Mouse (Mus musculus) brain, embryonic 14.5 days (tissue): ENCODE measurements at regions not wholly inside any gene's neighbourhood (a gene's known extent, or its start where the extent isn't known, plus 50 kb on each side); places are given as distances from the start of the nearest gene placed in this dataset.
"Not testable (repeated sequence)": the region's sequence is repeated elsewhere in the genome, so short reads cannot be mapped to it uniquely, and the experiment has no call there.

Experiments
- DNase-seq: peaks from one replicate; pipeline ENCODE4 v3.0.0-alpha.2; 2011; ENCODE audit warnings: low read depth
- CTCF ChIP-seq: fragments of 200-500 bp; IDR thresholded peaks from 2 replicates; pipeline ENCODE4 v1.5.1; 2012; ENCODE audit warnings: inconsistent platforms, mild to moderate bottlenecking, moderate library complexity, borderline replicate concordance; ENCODE audit not compliant: insufficient read depth, insufficient read length; ENCODE audit errors: extremely low read depth
- POLR2A ChIP-seq: fragments of 200-500 bp; IDR thresholded peaks from 2 replicates; pipeline ENCODE4 v1.6.1; 2012; ENCODE audit warnings: mild to moderate bottlenecking, inconsistent platforms, borderline replicate concordance; ENCODE audit not compliant: poor library complexity, insufficient read depth, insufficient read length, severe bottlenecking; ENCODE audit errors: extremely low read depth

DNA sequence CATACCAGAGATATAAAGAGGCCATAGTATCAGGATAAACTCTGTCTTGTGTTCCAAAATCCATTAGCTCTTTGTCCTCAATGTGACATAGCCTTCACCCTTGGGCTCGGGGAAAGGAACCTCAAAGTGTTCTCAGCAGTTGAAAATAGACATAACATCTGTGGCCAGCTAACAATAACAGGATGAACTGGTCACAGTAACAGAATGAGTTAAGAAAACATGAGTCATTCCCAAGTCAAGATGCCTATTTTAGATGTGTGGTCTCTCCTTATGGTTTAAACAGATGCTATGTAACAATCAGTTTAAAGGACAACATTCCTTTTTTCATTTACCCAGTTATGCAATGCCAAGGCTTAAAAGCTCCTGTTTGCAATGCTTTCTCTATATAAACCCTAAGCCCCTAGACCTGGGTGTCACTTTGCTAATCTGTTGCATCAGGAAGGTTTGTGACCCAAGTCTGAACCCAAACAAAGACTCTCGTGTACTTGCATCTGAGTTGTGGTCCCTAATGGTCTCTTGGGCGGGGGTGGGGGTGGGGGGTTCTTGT is 920.5 kb upstream of the Dsel start:
- no peak for DNase-seq
- TF ChIP-seq POLR2A (no peak), CTCF (no peak)

DNA sequence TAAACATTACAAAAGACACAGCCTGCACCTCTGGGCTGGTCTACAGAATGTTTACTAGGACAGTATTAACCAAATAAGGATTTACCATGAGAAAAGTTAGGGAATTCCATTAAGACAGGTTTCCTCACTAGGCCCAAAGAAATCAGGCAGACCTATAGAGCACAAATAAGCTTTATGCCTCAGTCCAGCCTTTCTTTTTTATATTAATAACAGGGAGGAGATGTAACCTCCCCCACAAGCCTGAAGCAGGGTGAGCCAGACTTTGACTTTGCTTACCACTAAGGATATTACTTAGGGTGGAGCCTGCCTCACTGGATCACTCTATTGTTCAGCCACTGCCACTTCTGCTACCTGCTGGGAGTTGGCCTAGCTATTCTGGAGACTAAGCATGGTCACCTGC is 915.1 kb upstream of the Dsel start:
- TF ChIP-seq POLR2A: no peak
- TF ChIP-seq CTCF: no peak

DNA sequence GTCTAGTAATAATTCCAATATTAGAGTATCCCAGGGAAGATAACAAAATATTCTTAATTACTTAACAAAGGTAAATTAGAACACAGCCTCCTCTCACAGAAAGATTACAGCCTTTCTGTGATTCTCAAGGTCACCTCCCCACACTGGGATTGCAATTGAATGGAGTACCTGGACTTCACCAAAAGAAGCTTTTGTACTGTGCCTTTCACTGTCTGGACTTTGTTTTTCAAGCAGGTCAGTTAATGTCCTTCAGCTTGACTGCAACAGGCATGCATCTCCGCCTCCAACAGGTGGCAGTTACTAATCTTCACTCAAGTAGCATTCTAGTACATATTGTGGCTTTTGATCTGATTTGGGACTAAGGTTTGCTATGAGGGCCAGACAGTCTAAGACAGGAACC is 913.8 kb upstream of the Dsel start:
- TF ChIP-seq CTCF (no peak), POLR2A (no peak)

More for the DNA sequence above, 915.1 kb upstream of the Dsel start:
- DNase-seq: no peak

DNA sequence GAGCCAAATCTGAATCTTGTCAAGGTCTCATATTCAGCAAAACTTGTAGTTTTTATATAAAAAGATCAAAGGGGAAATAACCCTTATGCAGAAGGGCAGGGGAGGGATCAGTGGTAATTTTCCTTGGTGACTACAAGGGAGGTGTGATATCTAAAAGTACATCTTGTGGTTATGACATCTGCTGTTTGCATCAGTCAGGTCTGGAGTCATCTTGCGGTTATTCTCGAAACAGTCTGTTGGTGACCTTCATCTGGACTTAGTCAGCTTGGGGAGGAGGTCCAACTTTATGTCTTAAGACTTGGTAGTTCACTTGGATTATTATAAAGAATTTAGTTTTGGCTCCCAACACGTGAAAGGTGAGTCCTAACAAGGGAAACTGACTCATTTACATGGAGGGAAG is 885.9 kb upstream of the Dsel start:
- not testable (repeated sequence) for DNase-seq

More for the DNA sequence above, 913.8 kb upstream of the Dsel start:
- DNase-seq: no peak

DNA sequence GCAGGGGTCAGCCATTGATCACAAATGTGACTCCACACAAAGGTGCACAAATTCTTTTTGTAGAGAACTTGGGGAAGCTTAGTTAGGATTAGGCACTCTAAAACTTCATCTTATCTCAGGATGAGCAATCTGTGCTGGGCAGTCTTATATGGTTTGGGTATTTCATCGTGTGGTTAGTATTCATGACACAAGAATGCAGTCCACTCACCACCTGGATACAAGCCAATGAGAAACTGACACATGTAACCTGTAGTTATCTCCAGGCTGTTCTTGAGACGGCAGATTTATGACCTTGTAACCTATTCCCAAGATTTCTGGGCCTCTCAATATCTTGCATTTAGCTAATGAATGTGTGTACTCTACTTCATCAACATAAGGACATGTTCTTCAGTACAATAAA is 883.8 kb upstream of the Dsel start:
- TF ChIP-seq POLR2A (no peak), CTCF (no peak)
- no peak for DNase-seq

DNA sequence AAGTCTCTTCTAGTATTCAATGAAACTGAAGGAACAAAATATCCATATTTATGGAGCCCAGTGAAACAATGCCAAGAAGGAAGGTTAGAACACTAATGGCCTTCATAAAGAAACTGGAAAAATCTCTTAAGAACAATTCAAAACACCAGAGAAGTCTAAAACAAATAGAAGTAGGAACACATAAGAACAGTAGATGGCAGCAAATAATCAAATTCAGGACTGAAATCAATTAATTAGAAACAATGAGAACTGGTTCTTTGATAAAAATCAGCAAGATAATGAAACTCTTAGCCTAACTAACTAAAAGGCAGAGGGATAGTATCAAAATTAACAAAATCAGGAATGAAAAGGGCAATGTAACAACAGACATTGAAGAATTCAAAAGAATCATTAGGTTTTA is 839.2 kb upstream of the Dsel start:
- TF ChIP-seq POLR2A: no peak
- no peak for TF ChIP-seq CTCF
- DNase-seq: peak; percentile 67

DNA sequence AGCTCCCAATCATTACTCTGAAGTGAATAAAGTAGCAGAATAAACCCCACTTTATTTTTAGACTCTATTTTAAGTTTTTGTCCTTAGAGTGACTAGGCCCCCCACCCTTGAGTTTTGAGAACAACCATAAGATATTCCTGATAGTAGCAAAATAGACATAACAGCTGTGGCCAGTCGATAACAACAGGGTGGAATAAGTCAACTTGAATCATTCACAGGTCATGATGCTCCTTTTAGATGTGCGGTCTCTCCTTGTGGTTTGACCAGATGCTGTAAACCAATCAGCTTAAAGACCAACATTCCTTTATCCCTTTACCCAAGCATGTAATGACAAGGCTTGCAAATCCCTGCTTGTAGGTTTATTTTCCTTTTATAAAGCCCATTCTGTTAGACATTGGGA is 794.2 kb upstream of the Dsel start:
- DNase-seq: no peak
- TF ChIP-seq CTCF: no peak
- TF ChIP-seq POLR2A: no peak

DNA sequence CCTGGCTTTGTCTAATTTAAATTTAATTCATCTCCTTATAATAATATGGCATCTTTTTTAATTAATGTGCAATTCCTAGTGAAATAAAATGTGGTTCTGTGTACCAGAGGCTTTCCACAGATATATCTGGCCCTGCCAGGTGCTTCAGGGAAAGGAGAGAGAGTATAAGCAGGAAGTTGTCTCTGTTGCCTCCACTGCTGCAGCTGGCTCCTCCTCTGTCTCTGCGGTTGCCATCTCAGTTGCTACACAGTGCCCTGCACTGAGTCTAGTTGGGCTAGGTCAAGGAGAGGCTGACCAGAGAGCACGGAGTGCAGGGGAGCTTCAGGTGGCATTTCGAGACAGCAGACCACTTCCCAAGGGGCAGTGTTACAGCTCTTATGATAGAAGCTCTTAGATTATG is 773.6 kb upstream of the Dsel start:
- DNase-seq: no peak
- no peak for TF ChIP-seq POLR2A
- TF ChIP-seq CTCF: no peak
